Mouse (Mus musculus) thymus, postnatal 10 days (tissue): ENCODE measurements around the gene Pthlh.
A peak's percentile ranks its signal among the peaks of the same experiment; 100 is the strongest.

Source experiments
- DNase-seq, 2 experiments: peaks; one replicate each; pipeline ENCODE4 v3.0.0; 2021; ENCODE audit warnings: low spot score in 2 of 2

Pthlh gene

GRCm38 (mm10) chr6:147263587-147264565, at the start of gene Pthlh:
Gene Pthlh, minus strand, starts transcription at chr6:147264183.
- DNase-seq = peak; percentile 4 to 8

- no peak for DNase-seq
These were observed 49.3 kb upstream of the Pthlh start for GRCm38 (mm10) chr6:147313331-147313730.

- DNase-seq = no peak
These were observed 46.5 kb upstream of the Pthlh start for GRCm38 (mm10) chr6:147310435-147310978.

GRCm38 (mm10) chr6:147310035-147310434, 46.1 kb upstream of the Pthlh start:
- DNase-seq = no peak

GRCm38 (mm10) chr6:147304236-147304635, 40.3 kb upstream of the Pthlh start:
- DNase-seq = peak in 1 of 2 experiments; percentile 4

GRCm38 (mm10) chr6:147299607-147300006, 35.6 kb upstream of the Pthlh start:
- no peak for DNase-seq

GRCm38 (mm10) chr6:147279309-147279708, 15.3 kb upstream of the Pthlh start:
- no peak for DNase-seq

GRCm38 (mm10) chr6:147268143-147268790, 4.3 kb upstream of the Pthlh start:
- DNase-seq = no peak

- DNase-seq = no peak
These were observed 2.5 kb upstream of the Pthlh start for GRCm38 (mm10) chr6:147266466-147266865.

- DNase-seq = no peak
These were observed 805 bp downstream of the Pthlh start for GRCm38 (mm10) chr6:147263178-147263577.

GRCm38 (mm10) chr6:147261616-147262015, 2.4 kb downstream of the Pthlh start:
- no peak for DNase-seq

- DNase-seq = no peak
These were observed 3.2 kb downstream of the Pthlh start for GRCm38 (mm10) chr6:147260766-147261165.

- DNase-seq = no peak
These were observed 16.2 kb downstream of the Pthlh start for GRCm38 (mm10) chr6:147247782-147248181.

- DNase-seq = no peak
These were observed 19.7 kb downstream of the Pthlh start for GRCm38 (mm10) chr6:147244294-147244693.

- DNase-seq = no peak
These were observed 20.3 kb downstream of the Pthlh start for GRCm38 (mm10) chr6:147243655-147244054.

GRCm38 (mm10) chr6:147241541-147241940, 22.4 kb downstream of the Pthlh start:
- DNase-seq = no peak

GRCm38 (mm10) chr6:147240203-147240804, 23.7 kb downstream of the Pthlh start:
- DNase-seq = peak in 1 of 2 experiments; percentile 37

- DNase-seq = no peak
These were observed 37.3 kb downstream of the Pthlh start for GRCm38 (mm10) chr6:147226696-147227095.

- no peak for DNase-seq
These were observed 44.9 kb downstream of the Pthlh start for GRCm38 (mm10) chr6:147219099-147219498.

GRCm38 (mm10) chr6:147216156-147216555, 47.8 kb downstream of the Pthlh start:
- DNase-seq = no peak

GRCm38 (mm10) chr6:147207821-147208330, 56.1 kb downstream of the Pthlh start:
- no peak for DNase-seq
